18 mouse cellular contexts compared by ENCODE assay signal in the genomic region with DNA sequence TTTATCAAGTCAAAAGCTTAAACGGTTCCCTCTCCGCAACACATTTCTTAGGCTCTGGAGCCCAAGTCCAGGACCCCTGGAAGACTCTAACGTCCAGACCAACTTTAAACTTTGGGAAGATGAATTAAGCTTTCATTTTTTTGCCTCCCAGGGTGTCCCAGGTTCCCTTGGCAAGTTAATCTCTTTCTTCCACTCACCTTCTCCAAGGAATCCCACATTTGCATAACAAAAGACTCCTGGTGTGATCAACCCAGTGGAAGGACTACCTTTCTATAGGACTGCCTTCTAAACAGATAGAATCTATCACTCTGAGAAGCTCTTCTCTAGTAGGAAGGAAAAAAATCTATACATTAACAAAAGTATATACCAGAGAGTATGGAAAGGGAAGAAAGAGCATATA.
"Had no signal": no experiment of that assay in that cellular context is flagged by ENCODE, and none has a peak within 500 bp of the region (broad histone marks: within the 10 kb centered on the region; RNA-seq: fewer than 3 reads in every experiment).

No protein-coding gene starts in this region.

- H3K9me3 ChIP-seq: midbrain, embryonic 10.5 days; midbrain, embryonic 13.5 days; neural tube, embryonic 13.5 days; neural tube, embryonic 15.5 days had no signal

- H3K27ac ChIP-seq: midbrain, embryonic 10.5 days; midbrain, embryonic 13.5 days; neural tube, embryonic 13.5 days; neural tube, embryonic 15.5 days had no signal

- H3K27me3 ChIP-seq: midbrain, embryonic 13.5 days; neural tube, embryonic 13.5 days; neural tube, embryonic 15.5 days had no signal

- DNase-seq: lung, adult 18-20 months; lung, embryonic 14.5 days; lung, postnatal 10 days; lung, postnatal 4 days; retina, postnatal 1 day; right cerebral cortex, adult 18-20 months; right cerebral cortex, postnatal 25 days; right cerebral cortex, postnatal 4 days; spleen, adult 18-20 months; thymus, adult 18-20 months; thymus, postnatal 14 days; thymus, postnatal 36 days had no signal

- H3K4me3 ChIP-seq: midbrain, embryonic 10.5 days; midbrain, embryonic 13.5 days; myocyte; neural tube, embryonic 13.5 days; neural tube, embryonic 15.5 days had no signal

- H3K9ac ChIP-seq: lung, embryonic 14.5 days; midbrain, embryonic 13.5 days; neural tube, embryonic 13.5 days; neural tube, embryonic 15.5 days had no signal

- H3K4me1 ChIP-seq: midbrain, embryonic 10.5 days; midbrain, embryonic 13.5 days; neural tube, embryonic 13.5 days had no signal

- ATAC-seq: midbrain, embryonic 13.5 days; midbrain, embryonic 16.5 days had no signal

- H3K4me2 ChIP-seq: lung, embryonic 14.5 days; midbrain, embryonic 13.5 days; neural tube, embryonic 13.5 days; neural tube, embryonic 15.5 days had no signal

- H3K36me3 ChIP-seq: midbrain, embryonic 10.5 days; midbrain, embryonic 13.5 days; neural tube, embryonic 15.5 days had no signal
